16 mouse cellular contexts compared by ENCODE assay signal in genomic region chr1:136450206-136450605, GRCm38 (mm10).
"Had no signal": no experiment of that assay in that cellular context is flagged by ENCODE, and none has a peak within 500 bp of the region (broad histone marks: within the 10 kb centered on the region; RNA-seq: fewer than 3 reads in every experiment).

No protein-coding gene starts in this region.

- H3K27ac ChIP-seq: midbrain, embryonic 10.5 days; midbrain, embryonic 12.5 days; neural tube, embryonic 13.5 days; neural tube, embryonic 15.5 days had no signal

- H3K9ac ChIP-seq: lung, embryonic 14.5 days; midbrain, embryonic 12.5 days; neural tube, embryonic 13.5 days; neural tube, embryonic 15.5 days had no signal

- ATAC-seq: midbrain, embryonic 16.5 days had no signal

- H3K9me3 ChIP-seq: midbrain, embryonic 10.5 days; midbrain, embryonic 12.5 days; neural tube, embryonic 13.5 days; neural tube, embryonic 15.5 days had no signal

- H3K4me3 ChIP-seq: midbrain, embryonic 10.5 days; midbrain, embryonic 12.5 days; myocyte; neural tube, embryonic 13.5 days; neural tube, embryonic 15.5 days had no signal

- H3K27me3 ChIP-seq: neural tube, embryonic 13.5 days; neural tube, embryonic 15.5 days had no signal

- H3K4me1 ChIP-seq: midbrain, embryonic 12.5 days; neural tube, embryonic 13.5 days; neural tube, embryonic 15.5 days had no signal

- DNase-seq: lung, adult 18-20 months; lung, embryonic 14.5 days; lung, postnatal 10 days; lung, postnatal 4 days; midbrain, embryonic 14.5 days; retina, postnatal 1 day; right cerebral cortex, adult 18-20 months; thymus, adult 2 months; thymus, postnatal 25 days; thymus, postnatal 4 days had no signal

- H3K36me3 ChIP-seq: midbrain, embryonic 10.5 days; midbrain, embryonic 12.5 days; neural tube, embryonic 13.5 days; neural tube, embryonic 15.5 days had no signal

- H3K4me2 ChIP-seq: lung, embryonic 14.5 days; midbrain, embryonic 12.5 days; neural tube, embryonic 13.5 days; neural tube, embryonic 15.5 days had no signal
